ENCODE assay signal across 8 mouse cellular contexts in the genomic region with DNA sequence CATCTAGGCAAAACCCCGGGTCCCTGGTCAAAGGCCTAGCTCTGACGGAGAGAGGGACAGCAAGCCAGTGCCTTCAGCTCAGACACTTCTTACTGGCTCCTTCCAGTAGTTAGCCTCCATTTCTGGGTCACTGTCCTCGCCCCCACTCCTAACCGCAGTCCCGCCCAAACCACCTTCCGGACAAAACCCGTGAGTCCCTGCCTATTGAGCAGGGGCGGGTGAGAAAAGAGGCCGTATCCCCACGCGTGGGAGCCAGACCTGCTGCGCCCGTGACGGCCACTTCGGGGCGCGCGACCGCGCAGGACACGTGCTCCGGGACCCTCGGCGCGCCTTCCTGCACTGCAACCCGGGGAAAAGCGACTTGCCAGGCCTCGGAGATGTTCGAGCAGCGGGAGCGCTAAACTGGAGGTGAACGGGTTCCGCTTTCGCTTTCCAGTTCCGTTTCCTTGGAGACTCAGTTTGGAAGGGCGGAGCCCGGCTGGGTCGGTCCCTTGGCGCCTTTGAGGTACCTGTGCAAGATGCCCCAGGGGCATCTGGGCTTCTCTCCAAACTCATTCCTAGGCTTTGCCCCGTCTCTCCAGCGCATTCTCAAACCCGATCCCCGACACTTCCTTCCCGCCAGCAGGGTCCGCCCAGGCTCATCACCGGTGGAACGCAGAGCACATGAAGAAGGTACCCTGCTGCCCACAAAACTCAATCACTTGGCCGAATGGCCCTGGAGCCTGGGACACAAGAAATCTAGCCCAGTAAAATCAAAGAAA. TPM values are rescaled to one million over a fixed set of nuclear protein-coding genes. Genes with fewer than 3 reads are reported as not detected.
DNase-seq lines count a peak whose midpoint lies in the region; ATAC-seq lines count a peak whose summit lies in the region.

A gene (minus strand): TSS at position 590 of the 761 bp plus-strand sequence.

- DNase-seq in 416B (ENCODE audit: low read depth) = peak; percentile 89
- DNase-seq in adrenal gland, postnatal 4 days (ENCODE audit: low spot score in 2 of 2) = peak; percentile 43 to 55
- DNase-seq in heart, adult 11 months = peak; percentile 98
- peak; percentile 75 for DNase-seq in kidney, adult 18-20 months
- DNase-seq in limb, embryonic 11.5 days (ENCODE audit: low spot score) = peak; percentile 81
- DNase-seq in spleen, adult 12 weeks (ENCODE audit: low spot score) = peak; percentile 74

- WGBS in embryonic facial prominence, embryonic 13.5 days = under 1% methylated on average over 48 of the region's 48 CpGs
- 1% methylated on average over 48 of the region's 48 CpGs for WGBS in limb, embryonic 11.5 days
- WGBS in midbrain, embryonic 13.5 days = 2% methylated on average over 48 of the region's 48 CpGs

- H3K4me2 ChIP-seq in embryonic facial prominence, embryonic 13.5 days = peak within 1 kb of the TSS; percentile 76
- H3K4me2 ChIP-seq in limb, embryonic 11.5 days (ENCODE audit: low read depth, severe bottlenecking) = peak within 1 kb of the TSS; percentile 79
- H3K4me2 ChIP-seq in midbrain, embryonic 13.5 days (replicated peaks) = peak within 1 kb of the TSS; percentile 86

- no peaks in the 10 kb centered on the region for H3K9me3 ChIP-seq in embryonic facial prominence, embryonic 13.5 days
- no peaks in the 10 kb centered on the region for H3K9me3 ChIP-seq in limb, embryonic 11.5 days (ENCODE audit: control insufficient read depth, low read length)
- H3K9me3 ChIP-seq in midbrain, embryonic 13.5 days = no peaks in the 10 kb centered on the region

- peaks cover 6% of the 10 kb centered on the region; the same call in 1 of the 2 replicates for H3K36me3 ChIP-seq in embryonic facial prominence, embryonic 13.5 days
- H3K36me3 ChIP-seq in limb, embryonic 11.5 days (ENCODE audit: control insufficient read depth, insufficient read depth, low read length) = no peaks in the 10 kb centered on the region
- no peaks in the 10 kb centered on the region for H3K36me3 ChIP-seq in midbrain, embryonic 13.5 days

- H3K9ac ChIP-seq in embryonic facial prominence, embryonic 13.5 days = peak within 1 kb of the TSS; percentile 78
- H3K9ac ChIP-seq in limb, embryonic 11.5 days (ENCODE audit: low read length) = peak within 1 kb of the TSS; percentile 74
- peak within 1 kb of the TSS; percentile 63 for H3K9ac ChIP-seq in midbrain, embryonic 13.5 days (replicated peaks)

- peaks cover 4% of the 10 kb centered on the region; the same call in 1 of the 2 replicates for H3K27me3 ChIP-seq in embryonic facial prominence, embryonic 13.5 days
- H3K27me3 ChIP-seq in limb, embryonic 11.5 days (ENCODE audit: control insufficient read depth, insufficient read depth, low read length) = no peaks in the 10 kb centered on the region
- H3K27me3 ChIP-seq in midbrain, embryonic 13.5 days = peaks cover 13% of the 10 kb centered on the region

- peaks cover 5% of the 10 kb centered on the region; the same call in 1 of the 2 replicates for H3K4me1 ChIP-seq in embryonic facial prominence, embryonic 13.5 days
- H3K4me1 ChIP-seq in limb, embryonic 11.5 days (ENCODE audit: control insufficient read depth, insufficient read depth, low read length) = 0 out of 2 replicates have a peak, but pooled peaks cover 2% of the 10 kb centered on the region
- H3K4me1 ChIP-seq in midbrain, embryonic 13.5 days (replicated peaks) = 0 out of 2 replicates have a peak, but pooled peaks cover 3% of the 10 kb centered on the region

- H3K4me3 ChIP-seq in embryonic facial prominence, embryonic 13.5 days = peak within 1 kb of the TSS; percentile 60
- peak within 1 kb of the TSS; percentile 49 for H3K4me3 ChIP-seq in limb, embryonic 11.5 days (ENCODE audit: low read depth, low read length)
- peak within 1 kb of the TSS; percentile 48 for H3K4me3 ChIP-seq in midbrain, embryonic 13.5 days (replicated peaks)

- peak within 1 kb of the TSS; percentile 51; the same call in 1 of the 2 replicates for H3K27ac ChIP-seq in embryonic facial prominence, embryonic 13.5 days
- 0 out of 2 replicates have a peak within 1 kb of the TSS, but pooled peaks have one; percentile 30 for H3K27ac ChIP-seq in limb, embryonic 11.5 days (replicated peaks; ENCODE audit: low read depth, low read length)
- H3K27ac ChIP-seq in midbrain, embryonic 13.5 days = no peak within 1 kb of the TSS

- ATAC-seq in embryonic facial prominence, embryonic 13.5 days (ENCODE audit: insufficient number of reproducible peaks, insufficient read depth, low FRiP score, low TSS enrichment, low read depth) = peak; percentile 81
- ATAC-seq in limb, embryonic 11.5 days (ENCODE audit: insufficient number of reproducible peaks, low FRiP score, low TSS enrichment, low read depth) = peak; percentile 67; the same call in 1 of the 2 replicates
- ATAC-seq in midbrain, embryonic 13.5 days = peak; percentile 86

RNA-seq across cellular contexts. Expression of the gene that starts here (rescaled TPM):
- 10 to 100 TPM; 23.2 to 23.3 TPM for total RNA-seq in adrenal gland, postnatal 4 days (2021)
- 14.4 and 14.8 TPM in 2 replicates for polyA plus RNA-seq in embryonic facial prominence, embryonic 13.5 days (2015; fragmentation: Nextera tagmentation; extraction: Ambion mirVana)
- 9.1 and 11.6 TPM in 2 replicates for polyA plus RNA-seq in limb, embryonic 11.5 days (2014; fragmentation: Nextera tagmentation; extraction: Ambion mirVana)
- polyA plus RNA-seq in midbrain, embryonic 13.5 days (2015; fragmentation: Nextera tagmentation; extraction: Ambion mirVana) = 3.6 and 4.0 TPM in 2 replicates
